Mouse (Mus musculus) adrenal gland (tissue): ENCODE results near the gene Rnf10.

ENCODE experiments used
- intact Hi-C: fragments of 180-260 bp; cut with DNase I; formaldehyde crosslinking; loops from one replicate; pipeline ENCODE4 v1.15.1; 2025

The Rnf10 gene

DNA sequence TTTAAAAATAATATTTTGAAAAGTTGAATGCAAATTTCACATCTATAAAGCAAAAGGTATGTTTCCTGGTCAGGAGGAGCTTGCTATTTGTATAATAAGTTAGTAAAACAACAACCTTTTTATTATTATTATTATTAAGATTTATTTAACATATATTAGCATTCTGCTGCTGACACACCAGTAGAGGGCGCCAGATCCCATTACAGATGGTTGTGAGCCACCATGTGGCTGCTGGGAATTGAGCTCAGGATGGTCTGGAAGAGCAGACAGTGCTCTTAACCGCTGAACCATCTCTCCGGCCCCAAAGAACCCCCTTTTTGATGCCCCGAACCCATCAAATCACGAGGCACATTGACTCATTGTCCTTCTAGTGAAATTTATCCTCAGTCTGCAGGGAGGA, 65.5 kb downstream of the Rnf10 start:
- intact Hi-C loops = no loop called here

DNA sequence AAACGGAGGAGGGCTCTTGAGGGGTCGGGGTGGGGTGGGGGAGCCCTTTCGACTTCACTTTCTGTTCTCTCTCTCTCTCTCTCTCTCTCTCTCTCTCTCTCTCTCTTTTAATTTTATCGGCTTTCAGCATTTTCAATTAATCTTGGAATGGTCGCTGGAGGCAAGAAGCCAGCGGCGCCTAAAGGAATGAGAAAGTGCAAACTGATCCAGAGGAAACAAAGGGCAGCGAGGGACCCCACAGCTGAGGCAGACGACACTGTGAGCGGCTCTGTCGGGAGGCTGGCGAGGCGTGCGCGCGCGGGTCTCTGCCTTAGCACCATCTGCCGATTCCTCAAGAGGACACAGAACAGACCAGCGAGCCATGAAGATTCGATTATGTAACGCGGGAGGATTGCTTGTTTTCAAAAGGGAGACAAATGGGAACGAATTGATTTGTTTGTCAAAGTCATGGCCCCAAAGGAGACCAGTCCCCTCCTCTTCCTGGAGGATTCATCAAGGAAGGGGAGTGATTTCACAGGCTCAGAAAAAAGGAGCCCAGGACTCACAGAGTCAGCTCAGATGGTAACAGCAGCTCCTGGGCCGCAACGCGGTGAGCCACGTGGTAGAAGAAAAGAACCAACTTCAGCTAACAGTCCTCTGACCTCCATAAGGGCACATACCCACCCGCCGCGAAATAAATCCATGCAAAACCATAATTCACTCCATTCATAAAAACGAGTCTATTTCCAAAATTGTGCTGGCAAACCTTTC, 68.0 kb downstream of the Rnf10 start:
- intact Hi-C loops = no loop called here

DNA sequence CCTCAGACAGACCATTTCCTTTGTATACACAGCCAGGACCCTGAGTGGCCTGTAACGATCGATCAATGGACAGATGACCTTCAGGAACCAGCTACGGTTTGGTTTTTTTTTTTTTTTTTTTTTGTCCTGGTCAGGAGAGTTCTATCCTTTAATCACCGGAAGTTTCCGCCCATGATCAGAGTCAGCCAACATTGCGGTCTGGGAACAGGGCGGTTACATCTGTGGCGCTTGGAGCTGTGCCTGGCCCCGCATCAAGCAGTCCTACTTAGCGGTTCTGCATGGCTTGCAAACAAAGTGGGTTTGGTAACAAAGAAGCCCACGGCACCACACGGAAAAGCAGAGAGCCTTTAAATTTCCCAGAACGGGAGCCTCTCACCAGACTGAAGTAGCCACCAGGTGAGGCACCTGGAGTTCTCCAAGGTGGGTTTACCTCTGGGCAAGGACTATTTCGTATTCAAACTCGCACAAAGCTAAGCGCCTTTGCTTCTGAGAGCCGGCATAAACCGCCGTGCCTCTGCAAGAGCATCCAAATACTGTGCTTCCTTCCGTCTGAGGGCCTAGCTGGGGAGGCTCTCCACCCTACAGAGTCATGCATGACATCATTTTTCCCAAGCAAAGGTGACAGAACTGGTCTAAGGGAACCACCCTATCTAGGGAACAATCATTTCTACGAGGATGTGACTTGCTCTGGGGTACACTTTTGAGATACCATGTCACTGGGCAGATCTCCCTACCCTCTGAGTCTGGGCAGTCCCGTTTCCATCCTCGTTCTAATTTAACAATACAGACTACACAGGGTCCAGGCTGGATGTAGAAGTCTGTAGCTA, 68.8 kb downstream of the Rnf10 start:
- intact Hi-C loops = no loop called here

DNA sequence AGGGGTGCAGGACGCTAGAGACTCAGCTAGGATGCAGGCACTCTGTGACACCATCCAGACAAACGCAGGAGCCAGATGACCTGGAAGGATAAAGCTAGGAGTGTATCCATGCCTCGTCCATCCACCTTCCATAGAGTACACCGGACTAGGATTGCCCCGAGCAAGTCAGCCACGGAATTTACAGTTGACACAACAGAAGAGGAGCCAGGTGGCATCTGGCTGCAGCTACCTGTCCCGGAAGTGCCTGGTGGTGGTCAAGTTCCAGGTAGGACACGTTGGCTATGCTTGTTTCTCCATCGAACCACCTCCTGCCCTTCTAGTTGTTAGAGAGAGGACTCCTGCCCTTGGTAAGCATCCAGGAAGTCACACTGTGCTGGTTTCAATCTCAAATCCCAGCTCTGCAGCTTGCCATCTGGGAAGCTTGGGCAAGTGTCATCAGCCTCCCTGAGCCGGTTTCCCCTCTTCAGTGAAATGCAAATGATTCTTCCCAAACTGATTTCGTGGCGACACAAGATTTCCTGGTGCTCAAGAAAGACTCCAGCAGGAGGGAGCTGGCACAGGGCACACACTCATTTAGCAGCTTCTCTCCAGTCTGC, 78.0 kb downstream of the Rnf10 start:
- intact Hi-C loops = no loop called here

DNA sequence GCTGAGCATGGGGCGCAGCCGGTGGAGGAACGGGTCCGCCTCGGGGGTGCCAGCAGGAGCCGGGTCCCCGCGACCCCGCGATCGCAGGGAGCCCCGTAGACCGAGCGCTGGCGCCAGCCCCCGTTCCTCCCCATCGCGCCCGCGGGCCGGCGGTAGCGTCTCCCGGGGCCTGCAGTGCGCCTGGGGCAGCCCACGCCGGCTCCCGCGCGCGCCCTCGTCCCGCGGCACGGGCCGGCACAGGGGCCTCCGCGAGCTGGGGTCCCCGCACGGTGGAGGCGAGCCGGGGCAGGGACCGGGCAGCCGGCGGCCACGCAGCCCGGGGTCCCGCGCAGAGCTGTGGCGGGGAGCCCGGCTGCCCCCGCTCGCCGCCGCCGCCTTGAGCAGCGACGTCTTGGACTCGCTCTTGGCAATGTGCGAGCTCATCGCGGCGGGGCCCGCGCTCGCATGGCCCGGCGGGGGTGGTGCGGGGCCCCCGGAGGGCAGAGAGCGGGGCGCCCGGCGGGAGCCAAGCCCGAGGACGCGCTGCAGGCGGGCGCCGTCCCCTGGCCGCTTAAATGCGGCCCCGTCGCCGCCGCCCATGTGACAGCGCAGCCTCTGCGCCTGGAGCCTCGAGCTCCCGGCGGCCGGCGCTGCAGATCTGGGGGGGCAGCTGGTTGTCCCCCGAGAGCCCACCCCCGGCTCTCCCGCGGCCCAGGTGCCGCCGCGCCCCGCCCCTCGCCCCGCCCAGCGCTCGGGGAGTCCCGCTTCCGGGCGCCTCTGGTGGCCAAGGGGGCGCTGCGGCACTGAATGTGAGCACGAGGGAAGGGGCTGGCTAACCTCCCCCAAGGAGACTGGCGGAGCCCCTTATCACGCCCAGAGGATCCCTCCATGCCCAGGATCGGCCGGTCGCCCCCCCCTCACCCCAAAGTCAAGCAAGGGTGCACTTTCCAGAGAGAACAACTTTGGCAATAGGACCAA, 78.8 kb downstream of the Rnf10 start, which contains the start of gene Cabp1:
TSS of gene Cabp1 (minus strand) at position 713 of the 957 bp plus-strand sequence.
- intact Hi-C loops = loop anchor here (2.0 kb wide), 1 partner anchor 41 kb away; the partner anchor contains the start of gene Pop5

DNA sequence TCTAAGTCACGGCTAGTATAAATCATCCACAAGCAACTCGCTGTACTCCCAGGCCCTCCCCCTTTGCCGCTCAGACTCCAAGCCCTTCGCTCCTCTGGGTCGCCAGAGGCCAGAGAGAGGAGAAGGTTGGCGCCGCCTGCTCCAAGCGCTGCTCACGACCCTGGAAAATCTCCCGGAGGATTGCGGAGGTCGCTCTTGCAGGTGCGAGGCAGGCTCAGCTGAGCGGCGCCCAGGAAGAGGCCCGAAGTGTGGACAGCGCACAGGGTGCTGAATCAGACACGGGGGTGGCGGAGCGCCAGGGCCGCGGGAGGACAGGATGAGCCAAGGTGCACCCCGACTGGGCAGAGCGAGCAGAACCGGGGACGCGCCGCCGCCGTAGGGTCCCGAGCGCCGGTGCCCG, 79.5 kb downstream of the Rnf10 start:
- intact Hi-C loops = loop anchor here (2.0 kb wide), 1 partner anchor 42 kb away; the partner anchor contains the start of gene Pop5

DNA sequence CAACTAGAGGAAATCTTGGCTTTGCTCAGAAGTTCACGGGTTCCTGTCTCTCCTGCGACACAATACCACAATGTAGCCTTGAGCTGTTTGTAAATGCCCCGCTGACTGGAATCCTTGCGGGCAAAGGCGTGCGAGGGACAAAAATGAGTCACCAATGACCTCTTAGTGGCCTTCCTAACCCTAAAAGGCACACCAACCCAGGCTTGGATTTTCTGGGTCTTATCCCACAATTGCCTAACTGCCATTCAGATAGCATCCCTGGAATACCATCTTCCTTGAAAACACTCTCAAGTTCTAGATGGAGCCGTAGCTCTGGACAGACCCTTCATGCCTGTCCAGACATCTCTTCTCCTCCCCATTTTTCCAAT, 79.9 kb downstream of the Rnf10 start:
- intact Hi-C loops = loop anchor here (2.0 kb wide), 1 partner anchor 42 kb away; the partner anchor contains the start of gene Pop5

DNA sequence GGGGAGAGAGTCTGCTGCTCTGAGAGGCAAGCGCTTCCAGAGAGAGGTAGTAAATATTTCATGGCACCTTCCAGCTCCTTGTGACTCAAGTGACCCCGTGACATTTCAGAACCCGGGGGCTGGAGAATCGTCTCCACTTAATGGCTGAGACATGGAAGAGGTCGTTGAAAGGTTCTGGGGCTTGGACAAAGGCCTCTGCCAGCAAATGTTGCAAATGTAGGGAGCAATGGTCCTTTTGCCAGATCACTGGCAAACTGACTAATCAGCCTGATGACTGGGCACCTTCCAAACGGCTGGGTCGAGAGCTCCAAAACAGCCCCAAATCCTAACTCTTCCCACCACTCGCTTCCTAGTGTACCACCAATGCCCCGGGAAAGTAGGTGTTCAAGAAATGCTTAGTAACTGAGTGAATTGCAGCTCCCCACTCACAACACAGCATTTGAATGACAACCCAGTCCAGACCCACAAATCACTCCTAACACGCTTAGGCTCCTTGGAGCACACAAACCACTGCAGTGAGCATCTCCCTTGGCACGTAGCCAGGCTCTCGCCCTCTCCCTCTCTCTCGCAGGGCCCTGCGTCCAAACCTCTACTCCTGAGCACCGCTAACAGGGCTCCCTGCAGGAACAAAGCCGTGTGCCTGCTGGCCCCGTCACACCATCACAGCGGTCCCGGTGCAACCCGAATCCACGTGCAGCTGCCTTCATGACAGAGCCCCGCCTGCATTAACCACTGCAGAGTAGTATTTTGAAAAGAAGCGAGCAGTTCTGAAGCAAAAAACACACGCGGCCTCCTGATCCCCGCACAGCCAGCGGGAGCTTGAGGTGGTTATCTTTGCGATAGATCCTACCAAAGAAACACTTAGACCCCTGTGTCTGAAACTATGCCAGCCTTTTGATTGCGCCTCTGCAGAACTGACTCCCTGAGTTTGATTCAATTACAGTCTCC, 80.5 kb downstream of the Rnf10 start:
- intact Hi-C loops = loop anchor here (2.0 kb wide), 1 partner anchor 43 kb away; the partner anchor contains the start of gene Pop5
